ENCODE assay signal across 21 mouse cellular contexts in genomic region chr7:13056913-13057700, GRCm38 (mm10). TPM values are rescaled to one million over a fixed set of nuclear protein-coding genes. Genes with fewer than 3 reads are reported as not detected.
DNase-seq lines count a peak whose midpoint lies in the region; ATAC-seq and TF ChIP-seq lines count a peak whose summit lies in the region.
"Had no signal": no experiment of that assay in that cellular context is flagged by ENCODE, and none has a peak within 500 bp of the region (broad histone marks: within the 10 kb centered on the region; RNA-seq: fewer than 3 reads in every experiment).

No protein-coding gene starts in this region.

- H3K27ac ChIP-seq in heart, postnatal 0 days (ENCODE audit: low read depth) = no peak overlapping the region
- no peak overlapping the region for H3K27ac ChIP-seq in midbrain, postnatal 0 days (ENCODE audit: low read depth, low read length)
- H3K27ac ChIP-seq in midbrain, embryonic 14.5 days (replicated peaks; ENCODE audit: low read depth, low read length) = no peak overlapping the region
- no peak overlapping the region for H3K27ac ChIP-seq in MEL (ENCODE audit: control insufficient read depth, low read depth, low read length)
- H3K27ac ChIP-seq: embryonic facial prominence, embryonic 13.5 days; heart, embryonic 15.5 days; hindbrain, embryonic 14.5 days; midbrain, embryonic 13.5 days had no signal

- 0 out of 2 replicates have a peak, but pooled peaks cover 5% of the 10 kb centered on the region for H3K4me1 ChIP-seq in heart, postnatal 0 days (ENCODE audit: control insufficient read depth, insufficient read depth)
- peaks cover 5% of the 10 kb centered on the region; the same call in 1 of the 2 replicates for H3K4me1 ChIP-seq in midbrain, postnatal 0 days (ENCODE audit: insufficient read depth, low read length)
- no peaks in the 10 kb centered on the region; the same call in 1 of the 2 replicates for H3K4me1 ChIP-seq in midbrain, embryonic 14.5 days (ENCODE audit: control insufficient read depth, insufficient read depth, low read length)
- peaks cover 4 to 7% of the 10 kb centered on the region in 2 experiments; a peak in 3 of 4 replicates for H3K4me1 ChIP-seq in MEL (ENCODE audit: control insufficient read depth in 1 of 2, insufficient read depth in 2 of 2, low read length in 2 of 2)

- no peaks in the 10 kb centered on the region for H3K9me3 ChIP-seq in heart, postnatal 0 days (replicated peaks; ENCODE audit: control insufficient read depth, low read length)
- H3K9me3 ChIP-seq in midbrain, postnatal 0 days (ENCODE audit: low read length) = no peaks in the 10 kb centered on the region
- H3K9me3 ChIP-seq in midbrain, embryonic 14.5 days (ENCODE audit: control insufficient read depth, low read length) = no peaks in the 10 kb centered on the region
- no peaks in the 10 kb centered on the region for H3K9me3 ChIP-seq in MEL (replicated peaks; ENCODE audit: insufficient read depth, low read length)
- H3K9me3 ChIP-seq: embryonic facial prominence, embryonic 13.5 days; heart, embryonic 15.5 days; midbrain, embryonic 13.5 days had no signal

- H3K27me3 ChIP-seq in heart, postnatal 0 days (ENCODE audit: control insufficient read depth, insufficient read depth, low read length) = no peaks in the 10 kb centered on the region
- no peaks in the 10 kb centered on the region for H3K27me3 ChIP-seq in midbrain, postnatal 0 days (ENCODE audit: insufficient read depth, low read length)
- H3K27me3 ChIP-seq in midbrain, embryonic 14.5 days (ENCODE audit: control insufficient read depth, insufficient read depth, low read length) = no peaks in the 10 kb centered on the region
- no peaks in the 10 kb centered on the region for H3K27me3 ChIP-seq in MEL (ENCODE audit: control insufficient read depth in 1 of 2, insufficient read depth in 2 of 2, low read length in 2 of 2)
- H3K27me3 ChIP-seq: embryonic facial prominence, embryonic 13.5 days; heart, embryonic 15.5 days; midbrain, embryonic 13.5 days had no signal

- no peak for TF ChIP-seq EP300 in heart, postnatal 0 days (IDR thresholded peaks at IDR 0.05; ENCODE audit: low read depth)
- no peak for TF ChIP-seq EP300 in MEL (IDR thresholded peaks at IDR 0.05; ENCODE audit: low read depth in 1 of 2, low read length in 2 of 2)

- no peak overlapping the region for H3K9ac ChIP-seq in heart, postnatal 0 days (replicated peaks; ENCODE audit: low read depth, low read length)
- H3K9ac ChIP-seq in midbrain, postnatal 0 days (replicated peaks; ENCODE audit: low read length, poor library complexity, severe bottlenecking) = no peak overlapping the region
- H3K9ac ChIP-seq in midbrain, embryonic 14.5 days (replicated peaks; ENCODE audit: low read length) = no peak overlapping the region
- H3K9ac ChIP-seq in MEL (ENCODE audit: control insufficient read depth, low read depth, low read length, poor library complexity, severe bottlenecking) = no peak overlapping the region
- H3K9ac ChIP-seq: embryonic facial prominence, embryonic 13.5 days; heart, embryonic 15.5 days; hindbrain, embryonic 14.5 days; midbrain, embryonic 13.5 days had no signal

- no peak overlapping the region for H3K4me3 ChIP-seq in heart, postnatal 0 days (ENCODE audit: low read depth, low read length)
- no peak overlapping the region for H3K4me3 ChIP-seq in midbrain, postnatal 0 days (ENCODE audit: low read depth, low read length)
- H3K4me3 ChIP-seq in midbrain, embryonic 14.5 days (replicated peaks; ENCODE audit: low read depth, low read length) = no peak overlapping the region
- H3K4me3 ChIP-seq in MEL (ENCODE audit: control insufficient read depth in 1 of 2, insufficient read depth in 1 of 2, low read depth in 2 of 2, low read length in 2 of 2) = no peak overlapping the region
- H3K4me3 ChIP-seq: embryonic facial prominence, embryonic 13.5 days; heart, embryonic 15.5 days; midbrain, embryonic 13.5 days had no signal

- peak; percentile 19; the same call in 1 of the 2 replicates for TF ChIP-seq CTCF in heart, postnatal 0 days (IDR thresholded peaks at IDR 0.05; ENCODE audit: low read depth)
- peak; percentile 47 for TF ChIP-seq CTCF in midbrain, postnatal 0 days (IDR thresholded peaks at IDR 0.05)
- peak; percentile 25 to 43 (median 30) for TF ChIP-seq CTCF in MEL (IDR thresholded peaks at IDR 0.05 in 2 of 3, conservative IDR thresholded peaks at IDR 0.05 in 1 of 3; ENCODE audit: control insufficient read depth in 1 of 3, insufficient read depth in 1 of 3, low read depth in 2 of 3, low read length in 3 of 3, poor library complexity in 1 of 3, severe bottlenecking in 1 of 3)

- intact Hi-C loops in heart, postnatal 14 days (cut with DNase I) = no loop called here

- ATAC-seq in heart, postnatal 0 days (ENCODE audit: insufficient read depth, low read depth) = no peak
- ATAC-seq in midbrain, postnatal 0 days (ENCODE audit: low FRiP score) = no peak
- no peak for ATAC-seq in midbrain, embryonic 14.5 days (ENCODE audit: low FRiP score, low TSS enrichment)
- ATAC-seq: midbrain, embryonic 13.5 days had no signal

- TF ChIP-seq RAD21 in MEL (IDR thresholded peaks at IDR 0.05; ENCODE audit: low read depth, low read length) = peak; percentile 26

- H3K79me2 ChIP-seq in MEL (ENCODE audit: control insufficient read depth, insufficient read depth, low read length, poor library complexity) = no peaks in the 10 kb centered on the region; the same call in 1 of the 2 replicates

- 62% methylated on average over 8 of the region's 8 CpGs for whole genome bisulfite sequencing in heart, postnatal 0 days
- 47% methylated on average over 8 of the region's 8 CpGs for WGBS in midbrain, postnatal 0 days
- WGBS in midbrain, embryonic 14.5 days = 56% methylated on average over 8 of the region's 8 CpGs

- no peak overlapping the region for H3K4me2 ChIP-seq in heart, postnatal 0 days (ENCODE audit: low read depth, low read length)
- no peak overlapping the region for H3K4me2 ChIP-seq in midbrain, postnatal 0 days (ENCODE audit: low read depth, low read length, poor library complexity, severe bottlenecking)
- no peak overlapping the region for H3K4me2 ChIP-seq in midbrain, embryonic 14.5 days (ENCODE audit: low read length)
- H3K4me2 ChIP-seq: embryonic facial prominence, embryonic 13.5 days; heart, embryonic 15.5 days; hindbrain, embryonic 14.5 days; midbrain, embryonic 13.5 days had no signal

- TF ChIP-seq POLR2A in MEL (IDR thresholded peaks at IDR 0.05; ENCODE audit: control insufficient read depth in 1 of 2, insufficient read depth in 1 of 2, low read depth in 1 of 2, low read length in 2 of 2, poor library complexity in 1 of 2) = no peak

- no peaks in the 10 kb centered on the region for H3K36me3 ChIP-seq in heart, postnatal 0 days (replicated peaks; ENCODE audit: control insufficient read depth, insufficient read depth, low read length)
- no peaks in the 10 kb centered on the region for H3K36me3 ChIP-seq in midbrain, postnatal 0 days (ENCODE audit: insufficient read depth, low read length)
- no peaks in the 10 kb centered on the region for H3K36me3 ChIP-seq in midbrain, embryonic 14.5 days (ENCODE audit: control insufficient read depth, insufficient read depth, low read length)
- H3K36me3 ChIP-seq in MEL (ENCODE audit: control insufficient read depth in 1 of 2, insufficient read depth in 2 of 2, low read length in 2 of 2) = peaks cover 0 to 4% of the 10 kb centered on the region in 2 experiments; a peak in 1 of 4 replicates
- H3K36me3 ChIP-seq: embryonic facial prominence, embryonic 13.5 days; heart, embryonic 15.5 days; midbrain, embryonic 13.5 days had no signal

- no peak for DNase-seq in heart, postnatal 0 days (ENCODE audit: low spot score)
- no peak for DNase-seq in heart, postnatal 14 days
- no peak for DNase-seq in midbrain, postnatal 0 days (ENCODE audit: low spot score)
- DNase-seq in midbrain, embryonic 14.5 days = no peak
- DNase-seq in MEL (ENCODE audit: low read depth, low spot score) = no peak
- DNase-seq in retina, postnatal 1 day = peak; percentile 46
- no peak for DNase-seq in left cerebral cortex, adult 8-10 months (ENCODE audit: low spot score in 2 of 2)
- DNase-seq: adrenal gland, adult 2 months; cerebellum, postnatal 36 days; kidney, adult 2 months; right cerebral cortex, postnatal 25 days had no signal

RNA-seq across cellular contexts. Expression of gene Mzf1, which starts 2.5 kb away (rescaled TPM):
- 2.7 and 8.4 TPM in 2 replicates for total RNA-seq in heart, postnatal 0 days (2014; rRNA removed; ENCODE audit: low replicate concordance)
- polyA plus RNA-seq in heart, postnatal 0 days (2015; fragmentation: Nextera tagmentation; extraction: Ambion mirVana) = 0.70 and 0.83 TPM in 2 replicates
- total RNA-seq in heart, postnatal 14 days (2021) = 1 to 10 TPM in 1 of 2 experiments, under 1 TPM in 1; 0.73 to 1.0 TPM
- total RNA-seq in midbrain, postnatal 0 days (2014; rRNA removed) = 13.2 and 14.4 TPM in 2 replicates
- 12.2 TPM in 2 replicates for polyA plus RNA-seq in midbrain, postnatal 0 days (2015; fragmentation: Nextera tagmentation; extraction: Ambion mirVana)
- polyA plus RNA-seq in midbrain, embryonic 14.5 days (2014; fragmentation: Nextera tagmentation; extraction: Ambion mirVana) = 6.1 and 7.6 TPM in 2 replicates
- total RNA-seq in MEL (2012; rRNA removed) = 0.77 and 0.85 TPM in 2 replicates
- polyA plus RNA-seq in MEL (2012; ENCODE audit: insufficient read depth in 1 of 2, insufficient read length in 2 of 2, low read depth in 1 of 2, low replicate concordance in 2 of 2, missing spikeins in 1 of 2) = 1 to 10 TPM in 1 of 2 experiments, not detected in 1; 2.4 TPM
- 10 to 100 TPM; 12.2 to 14.3 (median 13.1) TPM for total RNA-seq in left cerebral cortex, adult 8-10 months (2022)

RNA-seq across cellular contexts. Expression of gene Ube2m, which starts 19.0 kb away (rescaled TPM):
- total RNA-seq in heart, postnatal 0 days (2014; rRNA removed; ENCODE audit: low replicate concordance) = 290 and 312 TPM in 2 replicates
- 116 and 127 TPM in 2 replicates for polyA plus RNA-seq in heart, postnatal 0 days (2015; fragmentation: Nextera tagmentation; extraction: Ambion mirVana)
- total RNA-seq in heart, postnatal 14 days (2021) = 100 to 1,000 TPM; 179 TPM
- total RNA-seq in midbrain, postnatal 0 days (2014; rRNA removed) = 359 and 383 TPM in 2 replicates
- 146 and 147 TPM in 2 replicates for polyA plus RNA-seq in midbrain, postnatal 0 days (2015; fragmentation: Nextera tagmentation; extraction: Ambion mirVana)
- polyA plus RNA-seq in midbrain, embryonic 14.5 days (2014; fragmentation: Nextera tagmentation; extraction: Ambion mirVana) = 149 and 181 TPM in 2 replicates
- 134 and 148 TPM in 2 replicates for total RNA-seq in MEL (2012; rRNA removed)
- polyA plus RNA-seq in MEL (2012; ENCODE audit: insufficient read depth in 1 of 2, insufficient read length in 2 of 2, low read depth in 1 of 2, low replicate concordance in 2 of 2, missing spikeins in 1 of 2) = 100 to 1,000 TPM in 1 of 2 experiments, not detected in 1; 336 TPM
- total RNA-seq in left cerebral cortex, adult 8-10 months (2022) = 100 to 1,000 TPM; 220 to 248 (median 229) TPM

RNA-seq across cellular contexts. Expression of gene Chmp2a, which starts 22.5 kb away (rescaled TPM):
- 48.2 and 72.1 TPM in 2 replicates for total RNA-seq in heart, postnatal 0 days (2014; rRNA removed; ENCODE audit: low replicate concordance)
- 181 and 183 TPM in 2 replicates for polyA plus RNA-seq in heart, postnatal 0 days (2015; fragmentation: Nextera tagmentation; extraction: Ambion mirVana)
- total RNA-seq in heart, postnatal 14 days (2021) = 100 to 1,000 TPM; 129 to 130 TPM
- 67.6 and 114 TPM in 2 replicates for total RNA-seq in midbrain, postnatal 0 days (2014; rRNA removed)
- 198 and 205 TPM in 2 replicates for polyA plus RNA-seq in midbrain, postnatal 0 days (2015; fragmentation: Nextera tagmentation; extraction: Ambion mirVana)
- 188 and 205 TPM in 2 replicates for polyA plus RNA-seq in midbrain, embryonic 14.5 days (2014; fragmentation: Nextera tagmentation; extraction: Ambion mirVana)
- 94.9 and 100 TPM in 2 replicates for total RNA-seq in MEL (2012; rRNA removed)
- polyA plus RNA-seq in MEL (2012; ENCODE audit: insufficient read depth in 1 of 2, insufficient read length in 2 of 2, low read depth in 1 of 2, low replicate concordance in 2 of 2, missing spikeins in 1 of 2) = 100 to 1,000 TPM in 1 of 2 experiments, not detected in 1; 180 TPM
- total RNA-seq in left cerebral cortex, adult 8-10 months (2022) = 100 to 1,000 TPM; 152 to 158 (median 152) TPM

RNA-seq across cellular contexts. Expression of gene Vmn1r85, which starts 37.9 kb away (rescaled TPM):
- not detected in 2 replicates for total RNA-seq in heart, postnatal 0 days (2014; rRNA removed; ENCODE audit: low replicate concordance)
- not detected in 2 replicates for polyA plus RNA-seq in heart, postnatal 0 days (2015; fragmentation: Nextera tagmentation; extraction: Ambion mirVana)
- not detected for total RNA-seq in heart, postnatal 14 days (2021)
- total RNA-seq in midbrain, postnatal 0 days (2014; rRNA removed) = 0.33 and 0.85 TPM in 2 replicates
- polyA plus RNA-seq in midbrain, postnatal 0 days (2015; fragmentation: Nextera tagmentation; extraction: Ambion mirVana) = 0.25 and 0.27 TPM in 2 replicates
- polyA plus RNA-seq in midbrain, embryonic 14.5 days (2014; fragmentation: Nextera tagmentation; extraction: Ambion mirVana) = 0.09 TPM in 1 of 2 replicates, not detected in the other
- not detected in 2 replicates for total RNA-seq in MEL (2012; rRNA removed)
- not detected for polyA plus RNA-seq in MEL (2012; ENCODE audit: insufficient read depth in 1 of 2, insufficient read length in 2 of 2, low read depth in 1 of 2, low replicate concordance in 2 of 2, missing spikeins in 1 of 2)
- under 1 TPM in 1 of 4 experiments, not detected in 3; 0.05 TPM for total RNA-seq in left cerebral cortex, adult 8-10 months (2022)
- total RNA-seq: adrenal gland, adult 2 months; gastrocnemius, postnatal 4 days had no signal
- polyA plus RNA-seq: adrenal gland, adult 2 months; embryonic facial prominence, embryonic 13.5 days; forebrain, embryonic 11.5 days; heart, embryonic 15.5 days; kidney, adult 2 months; large intestine, adult 2 months; limb, embryonic 11.5 days; liver, embryonic 16.5 days; testis, adult 2 months had no signal

RNA-seq across cellular contexts. Expression of gene Zbtb45, which starts 47.3 kb away (rescaled TPM):
- 16.9 and 29.2 TPM in 2 replicates for total RNA-seq in heart, postnatal 0 days (2014; rRNA removed; ENCODE audit: low replicate concordance)
- polyA plus RNA-seq in heart, postnatal 0 days (2015; fragmentation: Nextera tagmentation; extraction: Ambion mirVana) = 9.5 and 10.5 TPM in 2 replicates
- 1 to 10 TPM; 8.4 to 9.2 TPM for total RNA-seq in heart, postnatal 14 days (2021)
- total RNA-seq in midbrain, postnatal 0 days (2014; rRNA removed) = 37.5 and 70.8 TPM in 2 replicates
- polyA plus RNA-seq in midbrain, postnatal 0 days (2015; fragmentation: Nextera tagmentation; extraction: Ambion mirVana) = 29.0 and 31.8 TPM in 2 replicates
- polyA plus RNA-seq in midbrain, embryonic 14.5 days (2014; fragmentation: Nextera tagmentation; extraction: Ambion mirVana) = 42.4 and 42.5 TPM in 2 replicates
- 15.8 and 16.8 TPM in 2 replicates for total RNA-seq in MEL (2012; rRNA removed)
- polyA plus RNA-seq in MEL (2012; ENCODE audit: insufficient read depth in 1 of 2, insufficient read length in 2 of 2, low read depth in 1 of 2, low replicate concordance in 2 of 2, missing spikeins in 1 of 2) = 10 to 100 TPM in 1 of 2 experiments, not detected in 1; 36.3 TPM
- total RNA-seq in left cerebral cortex, adult 8-10 months (2022) = 10 to 100 TPM; 34.2 to 36.9 (median 34.3) TPM
